Mouse (Mus musculus): Measurements from ENCODE around the gene Olfr1469.
"Not testable (repeated sequence)": the region's sequence is repeated elsewhere in the genome, so short reads cannot be mapped to it uniquely, and the experiment has no call there.

Olfr1469 gene

DNA sequence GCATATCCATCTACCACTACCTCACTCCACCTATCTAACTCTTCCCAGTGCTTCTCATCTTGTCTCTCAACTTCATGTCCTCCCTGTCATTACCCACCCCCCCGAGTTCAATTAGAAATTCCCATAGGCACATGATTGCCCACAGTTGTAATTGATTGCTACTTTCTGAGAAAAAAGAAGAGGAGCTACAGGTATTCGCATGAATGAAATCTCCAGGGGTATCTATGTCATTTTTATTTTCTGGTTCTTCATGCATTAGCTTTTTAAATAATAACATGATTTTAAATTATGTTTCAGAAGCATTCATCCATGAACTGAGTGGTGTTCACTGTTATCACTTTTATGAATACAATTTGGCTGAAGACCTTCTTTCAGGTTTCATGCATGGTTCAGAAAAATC is at the start of gene Olfr1469:
Gene Olfr1469 (plus strand): TSS at position 301 of the 400 bp plus-strand sequence.
- no peaks in the 10 kb centered on the region for H3K27me3 ChIP-seq (ENCODE audit: insufficient read depth, low read length)

GRCm38 (mm10) chr19:13361936-13362335 is 45.7 kb upstream of the Olfr1469 start, which contains the start of gene Olfr1467:
TSS of gene Olfr1467 (plus strand) at chr19:13362236.
- TF ChIP-seq NANOG (IDR thresholded peaks at IDR 0.05; ENCODE audit: borderline replicate concordance, low read length) (no peak), POU5F1 (IDR thresholded peaks at IDR 0.05; ENCODE audit: borderline replicate concordance, low read length) (no peak), CTCF (conservative IDR thresholded peaks at IDR 0.05; ENCODE audit: low read length) (no peak)
- no peaks in the 10 kb centered on the region for H3K27me3 ChIP-seq (ENCODE audit: insufficient read depth, low read length)

More for the DNA sequence above, at the start of gene Olfr1469:
- Histone ChIP-seq H3K9me3 (ENCODE audit: low read length) (no peaks in the 10 kb centered on the region), H3K4me3 (replicated peaks; ENCODE audit: low read length) (no peak within 1 kb of the TSS), H3K4me1 (replicated peaks; ENCODE audit: low read depth, low read length) (no peaks in the 10 kb centered on the region), H3K36me3 (ENCODE audit: insufficient read depth, low read length) (no peaks in the 10 kb centered on the region)
- no peak for TF ChIP-seq NANOG (IDR thresholded peaks at IDR 0.05; ENCODE audit: borderline replicate concordance, low read length)
- no peak for TF ChIP-seq POU5F1 (IDR thresholded peaks at IDR 0.05; ENCODE audit: borderline replicate concordance, low read length)
- no peak for TF ChIP-seq CTCF (conservative IDR thresholded peaks at IDR 0.05; ENCODE audit: low read length)

DNA sequence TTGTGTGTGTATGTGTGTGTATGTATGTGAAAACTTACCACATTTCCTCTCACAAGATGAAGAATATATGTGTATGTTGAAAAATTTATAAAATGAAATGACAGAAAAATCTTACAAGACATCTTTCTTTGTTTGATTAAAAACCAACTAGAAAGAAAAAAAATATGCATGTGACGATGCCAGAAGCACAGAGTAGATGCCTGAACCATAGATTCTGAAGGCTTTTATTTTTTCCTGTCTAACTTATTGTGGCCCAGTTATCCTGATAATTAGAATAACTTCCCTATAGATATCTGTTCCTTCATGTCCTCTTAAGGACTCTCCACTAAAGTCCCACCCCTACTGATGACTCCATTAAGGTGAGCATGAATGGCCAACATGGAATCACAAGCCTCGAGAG is 35.5 kb downstream of the Olfr1469 start, which contains the start of gene Olfr1471:
Gene Olfr1471 (plus strand): TSS at position 301 of the 400 bp plus-strand sequence.
- H3K4me3 ChIP-seq (replicated peaks; ENCODE audit: low read length); H3K27me3 ChIP-seq (ENCODE audit: insufficient read depth, low read length); H3K36me3 ChIP-seq (ENCODE audit: insufficient read depth, low read length); H3K9me3 ChIP-seq (ENCODE audit: low read length); H3K4me1 ChIP-seq (replicated peaks; ENCODE audit: low read depth, low read length): not testable (repeated sequence)

More at GRCm38 (mm10) chr19:13361936-13362335, 45.7 kb upstream of the Olfr1469 start, which contains the start of gene Olfr1467:
- no peaks in the 10 kb centered on the region for H3K36me3 ChIP-seq (ENCODE audit: insufficient read depth, low read length)
- H3K4me3 ChIP-seq (replicated peaks; ENCODE audit: low read length): no peak within 1 kb of the TSS
- no peaks in the 10 kb centered on the region for H3K4me1 ChIP-seq (replicated peaks; ENCODE audit: low read depth, low read length)
- H3K9me3 ChIP-seq (ENCODE audit: low read length): peaks cover 33% of the 10 kb centered on the region

DNA sequence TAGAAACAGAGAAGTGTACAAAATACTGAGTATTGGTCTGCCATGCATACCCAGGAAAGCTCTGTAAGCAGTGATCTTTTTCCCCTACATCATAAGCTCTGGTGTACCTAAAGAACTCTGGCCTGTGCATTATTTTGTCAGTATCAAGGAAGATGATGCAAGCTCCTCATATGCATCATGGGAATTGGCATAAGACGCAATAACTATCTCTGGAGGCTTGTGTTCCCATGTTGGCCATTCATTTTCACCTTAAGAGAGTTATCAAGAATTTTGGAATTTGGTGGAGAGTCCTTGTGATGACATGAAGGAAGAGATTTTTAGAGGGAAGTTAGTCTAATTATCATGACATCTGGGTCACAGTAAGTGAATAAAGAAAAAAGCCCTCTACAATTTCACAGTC is 48.3 kb downstream of the Olfr1469 start, which contains the start of gene Olfr1472:
Gene Olfr1472 (minus strand): TSS at position 101 of the 400 bp plus-strand sequence.
- H3K36me3 ChIP-seq (ENCODE audit: insufficient read depth, low read length): no peaks in the 10 kb centered on the region
- H3K9me3 ChIP-seq (ENCODE audit: low read length): peaks cover 7% of the 10 kb centered on the region; the same call in 1 of the 2 replicates
- H3K4me1 ChIP-seq (replicated peaks; ENCODE audit: low read depth, low read length): no peaks in the 10 kb centered on the region
- no peak for TF ChIP-seq CTCF (conservative IDR thresholded peaks at IDR 0.05; ENCODE audit: low read length)
- no peak for TF ChIP-seq POU5F1 (IDR thresholded peaks at IDR 0.05; ENCODE audit: borderline replicate concordance, low read length)
- TF ChIP-seq NANOG (IDR thresholded peaks at IDR 0.05; ENCODE audit: borderline replicate concordance, low read length): no peak
- H3K4me3 ChIP-seq (replicated peaks; ENCODE audit: low read length): no peak within 1 kb of the TSS
- H3K27me3 ChIP-seq (ENCODE audit: insufficient read depth, low read length): no peaks in the 10 kb centered on the region

Measured in E14TG2a.4 (cell line).